Mouse (Mus musculus): ENCODE measurements around the gene Srpr. TPM values are rescaled to one million over a fixed set of nuclear protein-coding genes. Genes with fewer than 3 reads are reported as not detected.

Srpr gene
- total RNA-seq, 2 experiments from 2014 or later = 60.7 to 69.9 TPM

DNA sequence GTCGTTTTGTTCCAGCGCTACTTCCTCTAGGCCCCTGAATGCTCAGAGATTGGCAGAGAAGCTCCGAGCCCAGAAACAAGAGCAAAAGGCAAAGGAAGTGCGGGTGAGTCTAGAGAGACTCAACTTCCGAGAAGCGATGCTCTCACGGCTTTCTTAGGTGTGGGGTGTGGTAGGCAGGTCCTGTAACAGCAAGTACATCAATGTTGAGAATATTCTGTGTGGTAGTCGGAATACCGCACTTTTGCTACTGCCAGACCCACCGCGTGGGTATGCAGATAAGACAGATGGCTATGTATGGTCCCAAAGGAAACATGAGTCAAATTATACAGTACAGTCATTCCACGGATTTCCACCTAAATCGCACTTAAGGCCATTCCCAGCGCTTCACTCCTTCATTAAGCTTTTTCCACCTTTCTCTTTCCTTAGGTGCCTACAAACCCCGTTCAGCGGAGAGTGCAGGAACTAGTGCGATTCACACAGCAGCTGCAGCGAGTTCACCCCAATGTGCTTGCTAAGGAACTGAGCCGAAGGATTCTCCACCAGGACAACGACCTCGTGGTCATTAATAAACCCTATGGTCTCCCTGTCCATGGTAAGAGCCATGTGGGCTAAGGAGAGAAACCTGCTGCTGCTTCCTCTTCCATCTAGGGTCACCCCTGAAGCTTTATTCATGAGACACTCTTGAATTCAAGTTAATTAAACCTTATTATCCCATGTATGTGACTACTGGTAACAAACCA lies 68.2 kb downstream of the Srpr start:
- no peak for DNase-seq (ENCODE audit: extremely low spot score in 1 of 2, low spot score in 2 of 2)
- Histone ChIP-seq H3K4me3 (peak overlapping the region; percentile 91), H3K27ac (peak overlapping the region; percentile 76)
- no peak for TF ChIP-seq CTCF (IDR thresholded peaks at IDR 0.05)
- intact Hi-C loops (cut with DNase I) = loop anchor here (2.0 kb wide), 1 partner anchor 57 kb away; the partner anchor contains the start of gene Foxred1

GRCm38 (mm10) chr9:35277855-35278365 lies 77.9 kb downstream of the Srpr start:
- Histone ChIP-seq H3K27ac (no peak overlapping the region), H3K4me3 (no peak overlapping the region)
- DNase-seq (ENCODE audit: extremely low spot score in 1 of 2, low spot score in 2 of 2) = no peak
- TF ChIP-seq CTCF (IDR thresholded peaks at IDR 0.05) = no peak
- intact Hi-C loops (cut with DNase I) = no loop called here

DNA sequence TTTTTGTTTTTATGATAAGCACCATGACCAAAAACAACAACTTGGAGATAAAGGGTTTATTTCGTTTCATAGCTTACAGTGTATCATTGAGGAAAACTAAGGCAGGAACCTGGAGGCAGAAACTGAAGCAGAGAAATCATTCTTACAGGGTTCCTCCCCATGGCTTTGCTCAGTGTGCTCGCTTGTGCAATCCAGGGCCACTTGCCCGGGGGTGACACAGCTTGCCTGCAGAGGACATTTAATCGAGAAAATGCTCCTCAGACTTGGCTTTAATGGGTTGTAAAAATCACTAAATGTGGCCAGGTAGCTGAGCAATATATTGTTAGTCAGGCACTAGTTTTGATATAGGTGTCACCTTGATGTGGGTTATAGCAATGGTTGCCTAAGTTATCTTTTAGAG lies 78.5 kb downstream of the Srpr start:
- TF ChIP-seq CTCF (IDR thresholded peaks at IDR 0.05) = no peak
- no peak overlapping the region for H3K4me3 ChIP-seq
- no peak overlapping the region for H3K27ac ChIP-seq
- no peak for DNase-seq (ENCODE audit: extremely low spot score in 1 of 2, low spot score in 2 of 2)
- intact Hi-C loops (cut with DNase I) = no loop called here

- peak; percentile 57 to 64 for DNase-seq (ENCODE audit: extremely low spot score in 1 of 2, low spot score in 2 of 2)
- peak; percentile 89 for TF ChIP-seq CTCF (IDR thresholded peaks at IDR 0.05)
- Histone ChIP-seq H3K4me3 (no peak overlapping the region), H3K27ac (no peak overlapping the region)
- intact Hi-C loops (cut with DNase I) = loop anchor here (1.0 to 5.0 kb wide), 4 partner anchors 140 to 259 kb away; partner anchors contain the start of gene Cdon
These were observed 82.3 kb downstream of the Srpr start for GRCm38 (mm10) chr9:35282006-35282850.

GRCm38 (mm10) chr9:35282851-35283200 lies 82.9 kb downstream of the Srpr start:
- no peak for TF ChIP-seq CTCF (IDR thresholded peaks at IDR 0.05)
- Histone ChIP-seq H3K27ac (no peak overlapping the region), H3K4me3 (no peak overlapping the region)
- intact Hi-C loops (cut with DNase I) = loop anchor here (1.0 to 5.0 kb wide), 4 partner anchors 139 to 258 kb away; partner anchors contain the start of gene Cdon
- DNase-seq (ENCODE audit: extremely low spot score in 1 of 2, low spot score in 2 of 2) = no peak

- no peak overlapping the region for H3K27ac ChIP-seq
- no peak overlapping the region for H3K4me3 ChIP-seq
- intact Hi-C loops (cut with DNase I) = loop anchor here (2.0 to 5.0 kb wide), 2 partner anchors 139 to 251 kb away; partner anchors contain the start of gene Cdon
- DNase-seq (ENCODE audit: extremely low spot score in 1 of 2, low spot score in 2 of 2) = no peak
- TF ChIP-seq CTCF (IDR thresholded peaks at IDR 0.05) = no peak
These were observed 83.6 kb downstream of the Srpr start for GRCm38 (mm10) chr9:35283415-35284069.

GRCm38 (mm10) chr9:35284351-35284750 lies 84.4 kb downstream of the Srpr start:
- Histone ChIP-seq H3K27ac (no peak overlapping the region), H3K4me3 (no peak overlapping the region)
- intact Hi-C loops (cut with DNase I) = loop anchor here (5.0 kb wide), 1 partner anchor 138 kb away; the partner anchor contains the start of gene Cdon
- DNase-seq (ENCODE audit: extremely low spot score in 1 of 2, low spot score in 2 of 2) = no peak
- TF ChIP-seq CTCF (IDR thresholded peaks at IDR 0.05) = no peak

DNA sequence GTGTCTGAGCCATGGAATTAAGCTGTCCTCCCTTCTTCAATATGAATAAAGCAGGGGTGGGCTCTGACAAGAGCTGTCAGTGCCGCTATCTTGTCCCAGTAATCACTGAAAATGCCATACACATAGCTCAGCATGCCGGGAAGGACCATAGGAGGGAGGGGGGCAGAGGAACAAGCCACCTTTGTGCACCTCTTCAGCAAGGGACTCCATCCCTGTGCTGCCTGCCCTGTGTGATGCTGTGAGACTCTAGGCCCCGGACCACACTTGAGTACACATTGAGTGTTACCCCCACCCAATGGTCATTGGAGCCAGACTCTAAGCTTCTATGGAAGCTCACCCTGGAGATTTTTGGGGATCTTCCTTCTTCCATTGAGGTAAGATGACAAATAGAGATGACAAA lies 86.4 kb downstream of the Srpr start:
- H3K27ac ChIP-seq = no peak overlapping the region
- no peak for TF ChIP-seq CTCF (IDR thresholded peaks at IDR 0.05)
- DNase-seq (ENCODE audit: extremely low spot score in 1 of 2, low spot score in 2 of 2) = no peak
- intact Hi-C loops (cut with DNase I) = no loop called here
- no peak overlapping the region for H3K4me3 ChIP-seq

- no peak overlapping the region for H3K4me3 ChIP-seq
- no peak overlapping the region for H3K27ac ChIP-seq
- intact Hi-C loops (cut with DNase I) = no loop called here
- no peak for TF ChIP-seq CTCF (IDR thresholded peaks at IDR 0.05)
- DNase-seq (ENCODE audit: extremely low spot score in 1 of 2, low spot score in 2 of 2) = no peak
These were observed 90.0 kb downstream of the Srpr start for GRCm38 (mm10) chr9:35289992-35290391.

DNA sequence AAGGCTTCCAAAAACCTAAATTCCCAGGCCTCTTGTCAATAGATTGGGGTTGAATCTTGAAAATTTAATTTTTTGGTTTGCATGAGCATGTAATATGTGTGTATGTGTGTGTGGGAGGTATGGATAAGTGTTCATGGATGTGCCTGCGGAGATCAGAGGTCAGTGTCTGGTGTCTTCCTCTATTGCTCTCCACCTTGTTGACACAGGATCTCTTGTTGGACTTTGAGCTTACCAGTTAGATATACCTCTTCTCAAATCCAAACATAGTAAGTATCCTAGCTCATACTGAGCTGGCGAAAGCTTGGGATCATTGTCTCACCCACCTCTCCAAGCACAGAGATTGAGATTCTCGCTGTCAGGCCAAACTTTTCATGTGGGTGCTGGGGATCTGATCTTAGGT lies 90.4 kb downstream of the Srpr start:
- no peak for TF ChIP-seq CTCF (IDR thresholded peaks at IDR 0.05)
- Histone ChIP-seq H3K4me3 (no peak overlapping the region), H3K27ac (no peak overlapping the region)
- intact Hi-C loops (cut with DNase I) = no loop called here
- no peak for DNase-seq (ENCODE audit: extremely low spot score in 1 of 2, low spot score in 2 of 2)

DNA sequence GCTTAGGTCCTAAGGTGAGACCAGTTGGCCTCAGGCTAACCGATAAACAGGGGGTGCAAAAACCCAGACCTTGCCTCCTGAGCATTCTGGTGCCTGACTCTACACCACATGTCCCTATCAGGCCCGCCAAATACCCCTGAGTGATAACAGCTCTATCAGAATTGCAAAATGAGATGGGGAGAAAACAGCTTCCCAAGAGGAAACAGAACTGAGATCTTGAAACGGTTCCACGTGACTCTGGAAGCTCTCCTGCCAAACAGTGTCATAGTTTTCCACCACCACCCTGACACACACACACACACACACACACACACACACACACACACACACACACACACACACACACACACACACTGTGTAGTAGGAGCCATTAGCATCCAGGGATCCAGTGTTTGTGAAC lies 90.9 kb downstream of the Srpr start:
- Histone ChIP-seq H3K4me3 (no peak overlapping the region), H3K27ac (no peak overlapping the region)
- TF ChIP-seq CTCF (IDR thresholded peaks at IDR 0.05) = no peak
- intact Hi-C loops (cut with DNase I) = no loop called here
- DNase-seq (ENCODE audit: extremely low spot score in 1 of 2, low spot score in 2 of 2) = no peak

Data from left cerebral cortex, adult 2 months (tissue).